Mouse (Mus musculus) frontal cortex, postnatal 25 days (tissue): Measurements from ENCODE around the gene Gm13287.
"Not testable (repeated sequence)": the region's sequence is repeated elsewhere in the genome, so short reads cannot be mapped to it uniquely, and the experiment has no call there.

Experiments
- DNase-seq, 2 experiments: peaks; one replicate each; pipeline ENCODE4 v3.0.0; 2022; ENCODE audit warnings: low spot score in 2 of 2

The Gm13287 gene

GRCm38 (mm10) chr4:88802954-88803353 lies at the start of gene Gm13287:
Gene Gm13287, plus strand, starts transcription at chr4:88803254.
- not testable (repeated sequence) for DNase-seq

DNA sequence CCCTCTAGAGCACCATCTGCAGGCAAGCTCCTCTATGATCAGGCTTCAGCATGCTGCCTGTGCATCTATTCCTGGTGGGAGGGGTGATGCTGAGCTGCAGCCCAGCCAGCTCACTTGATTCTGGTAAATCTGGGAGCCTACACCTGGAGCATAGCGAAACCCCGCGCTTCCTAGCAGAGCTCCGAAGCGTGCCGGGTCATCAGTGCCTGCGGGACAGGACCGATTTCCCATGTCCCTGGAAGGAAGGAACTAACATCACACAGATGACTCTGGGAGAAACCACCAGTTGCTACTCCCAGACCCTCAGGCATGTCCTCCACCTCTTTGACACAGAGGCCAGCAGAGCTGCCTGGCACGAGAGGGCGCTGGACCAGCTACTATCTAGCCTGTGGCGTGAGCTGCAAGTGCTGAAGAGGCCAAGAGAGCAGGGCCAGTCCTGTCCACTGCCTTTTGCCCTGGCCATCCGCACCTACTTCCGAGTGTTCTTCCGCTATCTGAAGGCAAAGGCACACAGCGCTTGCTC lies 48.2 kb upstream of the Gm13287 start, which contains the start of gene Gm13271:
TSS of gene Gm13271 (plus strand) at position 51 of the 523 bp plus-strand sequence.
- DNase-seq, result peak; percentile 70 to 80

GRCm38 (mm10) chr4:88756581-88757513 lies 46.2 kb upstream of the Gm13287 start:
- DNase-seq, result not testable (repeated sequence)

GRCm38 (mm10) chr4:88757628-88758031 lies 45.4 kb upstream of the Gm13287 start:
- peak; percentile 97 to 98 for DNase-seq

DNA sequence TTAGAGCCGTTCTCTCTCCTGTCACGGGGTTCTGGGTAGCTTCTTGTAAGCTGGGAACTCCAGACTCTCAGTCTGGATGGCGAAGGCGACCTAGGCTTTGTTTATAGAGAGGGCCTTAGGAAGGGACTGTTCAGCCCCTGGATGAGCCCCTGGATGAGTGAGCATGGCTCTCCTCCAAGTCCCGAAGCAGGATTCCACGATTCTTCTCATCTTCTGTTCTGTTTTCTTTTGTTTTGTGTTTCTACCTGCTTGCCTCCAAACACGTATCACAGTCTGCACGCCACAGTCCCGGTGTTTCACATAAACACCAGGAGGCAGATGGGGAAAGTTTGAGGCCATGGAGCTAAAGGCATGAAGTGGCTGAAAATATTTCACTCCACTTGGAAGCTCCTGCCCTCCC lies 44.3 kb upstream of the Gm13287 start:
- not testable (repeated sequence) for DNase-seq

DNA sequence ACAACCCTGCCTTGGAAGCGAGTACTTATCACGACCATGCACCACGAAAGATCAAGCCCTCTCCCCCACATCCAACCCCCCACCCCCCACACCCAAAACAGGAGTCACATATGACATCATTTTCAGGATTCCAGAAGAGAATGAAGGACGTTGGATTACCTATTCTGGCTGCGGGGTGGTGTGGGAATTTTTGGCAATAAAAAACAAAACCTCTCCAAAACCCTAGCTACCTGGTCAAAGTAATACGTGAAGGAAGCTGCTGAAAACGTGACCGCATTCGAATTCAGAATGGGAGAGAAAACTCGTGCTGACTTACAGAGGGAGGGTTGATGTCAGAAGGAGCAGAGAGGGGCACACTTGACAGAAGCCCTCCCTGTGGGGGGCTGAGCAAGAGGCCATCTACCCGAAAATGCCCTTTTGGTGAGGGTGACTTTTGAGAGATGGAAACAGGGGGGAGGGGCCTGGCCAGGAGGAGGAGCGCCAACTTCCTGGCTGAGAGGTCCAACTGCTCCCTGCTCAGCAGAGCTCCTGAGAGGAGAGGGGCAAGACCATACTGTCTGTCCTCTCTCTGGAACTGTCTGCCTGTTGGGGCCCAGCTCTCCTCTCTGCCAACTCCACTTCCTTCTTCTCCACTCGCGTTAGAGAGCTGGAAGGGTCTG lies 43.3 kb upstream of the Gm13287 start, which contains the start of gene Gm13283:
TSS of gene Gm13283 (plus strand) at position 510 of the 659 bp plus-strand sequence.
- peak; percentile 32 to 49 for DNase-seq

- peak in 1 of 2 experiments; percentile 24 for DNase-seq
These were observed 42.6 kb upstream of the Gm13287 start for GRCm38 (mm10) chr4:88760431-88760830.

- DNase-seq, result peak; percentile 74 to 75
These were observed 41.3 kb upstream of the Gm13287 start for GRCm38 (mm10) chr4:88761776-88762175.

DNA sequence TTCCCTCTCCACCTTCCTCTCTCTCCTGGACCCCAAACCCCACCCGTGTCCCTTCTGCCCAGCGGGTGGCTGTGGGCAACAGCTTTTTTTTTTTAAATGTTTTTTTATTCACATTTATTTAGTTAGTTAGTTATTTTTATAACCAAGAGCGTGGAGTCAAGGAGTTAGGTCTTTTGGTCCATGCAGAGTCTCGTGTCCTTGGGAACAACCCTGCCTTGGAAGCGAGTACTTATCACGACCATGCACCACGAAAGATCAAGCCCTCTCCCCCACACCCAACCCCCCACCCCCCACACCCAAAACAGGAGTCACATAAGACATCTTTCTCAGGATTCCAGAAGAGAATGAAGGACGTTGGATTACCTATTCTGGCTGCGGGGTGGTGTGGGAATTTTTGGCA lies 40.7 kb upstream of the Gm13287 start:
- DNase-seq, result not testable (repeated sequence)

- not testable (repeated sequence) for DNase-seq
These were observed 39.6 kb upstream of the Gm13287 start for GRCm38 (mm10) chr4:88763384-88764018.

DNA sequence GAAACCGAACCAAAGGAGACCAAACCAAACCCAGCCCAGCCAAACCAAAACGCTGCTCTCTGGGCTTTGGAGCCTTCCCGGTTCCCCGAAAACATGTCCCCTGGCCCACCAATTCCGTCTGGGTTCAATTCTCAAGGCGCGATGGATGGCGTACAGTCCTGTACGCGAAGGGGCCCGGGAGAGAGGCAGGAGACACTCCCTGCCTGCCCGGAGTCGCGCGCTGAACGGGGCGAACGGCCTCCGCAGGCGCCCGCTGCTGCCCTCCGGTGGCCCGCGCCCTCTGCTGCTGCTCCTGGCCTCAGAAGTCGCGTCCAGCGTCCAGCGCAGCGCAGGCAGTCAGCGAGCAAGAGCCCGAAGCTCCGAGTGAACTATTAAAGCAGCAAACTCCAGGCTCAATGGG lies 29.5 kb upstream of the Gm13287 start, which contains the start of gene Gm13290:
TSS of gene Gm13290 (plus strand) at position 301 of the 400 bp plus-strand sequence.
- DNase-seq, result not testable (repeated sequence)

GRCm38 (mm10) chr4:88776622-88777021 lies 26.4 kb upstream of the Gm13287 start, which contains the start of gene Gm13289:
Gene Gm13289, plus strand, starts transcription at chr4:88776922.
- DNase-seq, result not testable (repeated sequence)

- DNase-seq, result not testable (repeated sequence)
These were observed 23.5 kb upstream of the Gm13287 start, which contains the start of gene Gm13272 for GRCm38 (mm10) chr4:88779550-88779949. Gene Gm13272, plus strand, starts transcription at chr4:88779850.

- not testable (repeated sequence) for DNase-seq
These were observed 22.7 kb upstream of the Gm13287 start for GRCm38 (mm10) chr4:88780320-88780719.

GRCm38 (mm10) chr4:88781831-88782230 lies 21.2 kb upstream of the Gm13287 start, which contains the start of gene Ifnz:
Gene Ifnz, plus strand, starts transcription at chr4:88782131.
- DNase-seq, result not testable (repeated sequence)

DNA sequence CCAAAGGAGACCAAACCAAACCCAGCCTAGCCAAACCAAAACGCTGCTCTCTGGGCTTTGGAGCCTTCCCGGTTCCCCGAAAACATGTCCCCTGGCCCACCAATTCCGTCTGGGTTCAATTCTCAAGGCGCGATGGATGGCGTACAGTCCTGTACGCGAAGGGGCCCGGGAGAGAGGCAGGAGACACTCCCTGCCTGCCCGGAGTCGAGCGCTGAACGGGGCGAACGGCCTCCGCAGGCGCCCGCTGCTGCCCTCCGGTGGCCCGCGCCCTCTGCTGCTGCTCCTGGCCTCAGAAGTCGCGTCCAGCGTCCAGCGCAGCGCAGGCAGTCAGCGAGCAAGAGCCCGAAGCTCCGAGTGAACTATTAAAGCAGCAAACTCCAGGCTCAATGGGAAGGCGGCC lies 20.7 kb upstream of the Gm13287 start:
- not testable (repeated sequence) for DNase-seq

GRCm38 (mm10) chr4:88785409-88785808 lies 17.6 kb upstream of the Gm13287 start, which contains the start of gene Gm13276:
Gene Gm13276, plus strand, starts transcription at chr4:88785709.
- DNase-seq, result not testable (repeated sequence)

DNA sequence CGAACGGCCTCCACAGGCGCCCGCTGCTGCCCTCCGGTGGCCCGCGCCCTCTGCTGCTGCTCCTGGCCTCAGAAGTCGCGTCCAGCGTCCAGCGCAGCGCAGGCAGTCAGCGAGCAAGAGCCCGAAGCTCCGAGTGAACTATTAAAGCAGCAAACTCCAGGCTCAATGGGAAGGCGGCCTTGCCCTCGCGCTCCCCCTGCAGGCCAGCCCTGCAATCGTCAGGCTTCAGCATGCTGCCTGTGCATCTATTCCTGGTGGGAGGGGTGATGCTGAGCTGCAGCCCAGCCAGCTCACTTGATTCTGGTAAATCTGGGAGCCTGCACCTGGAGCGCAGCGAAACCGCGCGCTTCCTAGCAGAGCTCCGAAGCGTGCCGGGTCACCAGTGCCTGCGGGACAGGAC lies 14.7 kb upstream of the Gm13287 start, which contains the start of gene Gm13277:
TSS of gene Gm13277 (plus strand) at position 231 of the 400 bp plus-strand sequence.
- peak; percentile 31 to 52 for DNase-seq

DNA sequence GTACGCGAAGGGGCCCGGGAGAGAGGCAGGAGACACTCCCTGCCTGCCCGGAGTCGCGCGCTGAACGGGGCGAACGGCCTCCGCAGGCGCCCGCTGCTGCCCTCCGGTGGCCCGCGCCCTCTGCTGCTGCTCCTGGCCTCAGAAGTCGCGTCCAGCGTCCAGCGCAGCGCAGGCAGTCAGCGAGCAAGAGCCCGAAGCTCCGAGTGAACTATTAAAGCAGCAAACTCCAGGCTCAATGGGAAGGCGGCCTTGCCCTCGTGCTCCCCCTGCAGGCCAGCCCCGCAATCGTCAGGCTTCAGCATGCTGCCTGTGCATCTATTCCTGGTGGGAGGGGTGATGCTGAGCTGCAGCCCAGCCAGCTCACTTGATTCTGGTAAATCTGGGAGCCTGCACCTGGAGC lies 11.8 kb upstream of the Gm13287 start, which contains the start of gene Gm13278:
TSS of gene Gm13278 (plus strand) at position 301 of the 400 bp plus-strand sequence.
- DNase-seq, result not testable (repeated sequence)

GRCm38 (mm10) chr4:88793936-88794675 lies 8.9 kb upstream of the Gm13287 start, which contains the start of gene Gm13275:
Gene Gm13275, plus strand, starts transcription at chr4:88794487.
- peak; percentile 74 to 76 for DNase-seq
